Mouse (Mus musculus) layer of hippocampus, postnatal 14 days (tissue): ENCODE measurements around the gene Disc1. TPM values are rescaled to one million over a fixed set of nuclear protein-coding genes. Genes with fewer than 3 reads are reported as not detected.

Source experiments
- DNase-seq, 2 experiments: peaks; one replicate each; pipeline ENCODE4 v3.0.0; 2021 to 2022; ENCODE audit warnings: low spot score in 2 of 2, mixed read lengths in 1 of 2
- total RNA-seq, 2 experiments: library from RNA; stranded (reverse); gene quantifications; 2 replicates each; pipeline ENCODE4 v1.2.3; 2021

Disc1 gene
- total RNA-seq, 2 experiments from 2014 or later = 4.5 to 5.7 TPM

- no peak for DNase-seq
Observed at GRCm38 (mm10) chr8:125217902-125218581, 164.0 kb downstream of the Disc1 start.

- peak in 1 of 2 experiments; percentile 85 for DNase-seq
Observed at GRCm38 (mm10) chr8:125218669-125219068, 164.7 kb downstream of the Disc1 start.

GRCm38 (mm10) chr8:125220608-125221007 is 166.6 kb downstream of the Disc1 start:
- DNase-seq = no peak

- DNase-seq = no peak
Observed at GRCm38 (mm10) chr8:125221062-125221461, 167.1 kb downstream of the Disc1 start.

GRCm38 (mm10) chr8:125223031-125223753 is 169.2 kb downstream of the Disc1 start:
- no peak for DNase-seq

- DNase-seq = no peak
Observed at GRCm38 (mm10) chr8:125224271-125224699, 170.3 kb downstream of the Disc1 start.

- no peak for DNase-seq
Observed at GRCm38 (mm10) chr8:125225266-125225665, 171.3 kb downstream of the Disc1 start.

GRCm38 (mm10) chr8:125226989-125227624 is 173.1 kb downstream of the Disc1 start:
- DNase-seq = no peak

- DNase-seq = no peak
Observed at GRCm38 (mm10) chr8:125230526-125231131, 176.6 kb downstream of the Disc1 start.

- DNase-seq = no peak
Observed at GRCm38 (mm10) chr8:125232724-125233123, 178.7 kb downstream of the Disc1 start.

- DNase-seq = no peak
Observed at GRCm38 (mm10) chr8:125235898-125236835, 182.2 kb downstream of the Disc1 start.

GRCm38 (mm10) chr8:125240763-125241162 is 186.8 kb downstream of the Disc1 start:
- DNase-seq = no peak

GRCm38 (mm10) chr8:125242382-125242781 is 188.4 kb downstream of the Disc1 start:
- no peak for DNase-seq

- DNase-seq = no peak
Observed at GRCm38 (mm10) chr8:125242921-125243320, 188.9 kb downstream of the Disc1 start.

- DNase-seq = no peak
Observed at GRCm38 (mm10) chr8:125246737-125247292, 192.8 kb downstream of the Disc1 start.

GRCm38 (mm10) chr8:125247349-125247748 is 193.4 kb downstream of the Disc1 start:
- no peak for DNase-seq

GRCm38 (mm10) chr8:125252946-125253345 is 199.0 kb downstream of the Disc1 start:
- DNase-seq = no peak

- no peak for DNase-seq
Observed at GRCm38 (mm10) chr8:125253505-125254180, 199.6 kb downstream of the Disc1 start.

- peak; percentile 94 to 95 for DNase-seq
Observed at GRCm38 (mm10) chr8:125254188-125255005, 200.4 kb downstream of the Disc1 start.
